8 mouse cellular contexts compared by ENCODE assay signal in the genomic region with DNA sequence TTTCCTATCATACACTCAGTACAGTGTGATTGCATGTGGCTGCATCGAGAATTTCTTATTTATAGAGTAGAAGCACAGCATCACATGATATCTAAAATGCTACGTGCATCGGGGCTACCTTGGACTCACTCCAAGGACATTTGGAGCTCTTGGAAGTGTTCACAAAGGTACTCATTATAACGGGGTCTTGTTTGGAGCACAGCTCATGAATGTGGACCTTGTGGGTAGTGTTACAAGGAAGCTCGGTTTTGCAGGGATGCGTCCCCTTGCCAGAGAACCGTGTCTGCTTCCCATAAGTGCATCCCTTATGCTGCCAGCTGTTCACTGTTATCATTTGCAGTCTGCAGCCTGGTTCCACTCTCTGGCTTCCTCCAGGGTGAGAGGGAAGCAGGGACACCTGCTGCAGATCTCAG.
DNase-seq lines count a peak whose midpoint lies in the region; ATAC-seq lines count a peak whose summit lies in the region.

No protein-coding gene starts in this region.

- H3K27me3 ChIP-seq in midbrain, embryonic 16.5 days (ENCODE audit: control insufficient read depth, insufficient read depth, low read depth, low read length) = no peaks in the 10 kb centered on the region

- H3K4me1 ChIP-seq in midbrain, embryonic 16.5 days (ENCODE audit: control insufficient read depth, insufficient read depth, low read length) = peaks cover 8% of the 10 kb centered on the region; the same call in 1 of the 2 replicates

- H3K9ac ChIP-seq in midbrain, embryonic 16.5 days (ENCODE audit: low read depth, low read length) = no peak overlapping the region

- peak; percentile 84 for ATAC-seq in midbrain, embryonic 16.5 days

- WGBS in midbrain, embryonic 16.5 days = 59% methylated on average over 7 of the region's 7 CpGs

- no peaks in the 10 kb centered on the region for H3K9me3 ChIP-seq in midbrain, embryonic 16.5 days (replicated peaks; ENCODE audit: control insufficient read depth, low read length, poor library complexity, severe bottlenecking)

- H3K27ac ChIP-seq in midbrain, embryonic 16.5 days (ENCODE audit: low read length) = 0 out of 2 replicates have a peak overlapping the region, but pooled peaks have one; percentile 17

- H3K36me3 ChIP-seq in midbrain, embryonic 16.5 days (ENCODE audit: control insufficient read depth, insufficient read depth, low read length) = no peaks in the 10 kb centered on the region

- peak overlapping the region; percentile 35 for H3K4me2 ChIP-seq in midbrain, embryonic 16.5 days (ENCODE audit: low read length)

- H3K4me3 ChIP-seq in midbrain, embryonic 16.5 days (ENCODE audit: low read depth, low read length) = peak overlapping the region; percentile 11; the same call in 1 of the 2 replicates

- DNase-seq in embryo, embryonic 10 days (ENCODE audit: low spot score) = peak; percentile 8
- no peak for DNase-seq in embryo, embryonic 9.5 days (ENCODE audit: extremely low spot score)
- DNase-seq in testis, postnatal 14 days (ENCODE audit: low spot score) = peak; percentile 29
- no peak for DNase-seq in testis, postnatal 10 days (ENCODE audit: low spot score)
- DNase-seq in layer of hippocampus, postnatal 14 days (ENCODE audit: low spot score in 2 of 2) = peak; percentile 64 to 76
- no peak for DNase-seq in thymus, postnatal 14 days
- DNase-seq in spleen, postnatal 36 days (ENCODE audit: low spot score in 2 of 2) = no peak

Comparison
In these comparisons a context has a peak if more than half of its experiments do, and no peak if none do; other contexts are left out.
1. DNase-seq: peak in embryo, embryonic 10 days (single experiment), testis, postnatal 14 days (single experiment) and layer of hippocampus, postnatal 14 days (2 of 2); none in embryo, embryonic 9.5 days (single experiment), testis, postnatal 10 days (single experiment), thymus, postnatal 14 days (single experiment) and spleen, postnatal 36 days (0 of 2).